Mouse (Mus musculus): ENCODE results near the gene Nell2.
"Not testable (repeated sequence)": the region's sequence is repeated elsewhere in the genome, so short reads cannot be mapped to it uniquely, and the experiment has no call there.

Gene Nell2

GRCm38 (mm10) chr15:95527948-95528861 is at the start of gene Nell2:
Gene Nell2, minus strand, starts transcription at chr15:95528559.
- DNase-seq (ENCODE audit: low spot score) = no peak

GRCm38 (mm10) chr15:95574661-95575060 is 46.3 kb upstream of the Nell2 start:
- DNase-seq (ENCODE audit: low spot score) = no peak

GRCm38 (mm10) chr15:95569606-95570005 is 41.2 kb upstream of the Nell2 start:
- DNase-seq (ENCODE audit: low spot score) = no peak

- no peak for DNase-seq (ENCODE audit: low spot score)
Observed at GRCm38 (mm10) chr15:95565160-95565559, 36.8 kb upstream of the Nell2 start.

GRCm38 (mm10) chr15:95561303-95561702 is 32.9 kb upstream of the Nell2 start:
- DNase-seq (ENCODE audit: low spot score) = no peak

- DNase-seq (ENCODE audit: low spot score) = no peak
Observed at GRCm38 (mm10) chr15:95550011-95550410, 21.7 kb upstream of the Nell2 start.

- DNase-seq (ENCODE audit: low spot score) = no peak
Observed at GRCm38 (mm10) chr15:95542632-95543031, 14.3 kb upstream of the Nell2 start.

GRCm38 (mm10) chr15:95536724-95537123 is 8.4 kb upstream of the Nell2 start:
- no peak for DNase-seq (ENCODE audit: low spot score)

GRCm38 (mm10) chr15:95536230-95536629 is 7.9 kb upstream of the Nell2 start:
- no peak for DNase-seq (ENCODE audit: low spot score)

GRCm38 (mm10) chr15:95534644-95535043 is 6.3 kb upstream of the Nell2 start:
- DNase-seq (ENCODE audit: low spot score) = no peak

GRCm38 (mm10) chr15:95527461-95527947 is 855 bp downstream of the Nell2 start:
- no peak for DNase-seq (ENCODE audit: low spot score)

GRCm38 (mm10) chr15:95526626-95527411 is 1.5 kb downstream of the Nell2 start:
- no peak for DNase-seq (ENCODE audit: low spot score)

- no peak for DNase-seq (ENCODE audit: low spot score)
Observed at GRCm38 (mm10) chr15:95525997-95526396, 2.4 kb downstream of the Nell2 start.

- no peak for DNase-seq (ENCODE audit: low spot score)
Observed at GRCm38 (mm10) chr15:95518204-95518603, 10.2 kb downstream of the Nell2 start.

GRCm38 (mm10) chr15:95513306-95513705 is 15.1 kb downstream of the Nell2 start:
- not testable (repeated sequence) for DNase-seq (ENCODE audit: low spot score)

- no peak for DNase-seq (ENCODE audit: low spot score)
Observed at GRCm38 (mm10) chr15:95495666-95496065, 32.7 kb downstream of the Nell2 start.

GRCm38 (mm10) chr15:95495193-95495592 is 33.2 kb downstream of the Nell2 start:
- DNase-seq (ENCODE audit: low spot score) = no peak

GRCm38 (mm10) chr15:95492201-95492600 is 36.2 kb downstream of the Nell2 start:
- no peak for DNase-seq (ENCODE audit: low spot score)

GRCm38 (mm10) chr15:95489174-95489573 is 39.2 kb downstream of the Nell2 start:
- no peak for DNase-seq (ENCODE audit: low spot score)

GRCm38 (mm10) chr15:95487961-95488360 is 40.4 kb downstream of the Nell2 start:
- no peak for DNase-seq (ENCODE audit: low spot score)

- no peak for DNase-seq (ENCODE audit: low spot score)
Observed at GRCm38 (mm10) chr15:95482002-95482401, 46.4 kb downstream of the Nell2 start.

GRCm38 (mm10) chr15:95481585-95481984 is 46.8 kb downstream of the Nell2 start:
- DNase-seq (ENCODE audit: low spot score) = no peak

GRCm38 (mm10) chr15:95476440-95476839 is 51.9 kb downstream of the Nell2 start:
- DNase-seq (ENCODE audit: low spot score) = no peak
